Mouse (Mus musculus): ENCODE measurements at regions not wholly inside any gene's neighbourhood (a gene's known extent, or its start where the extent isn't known, plus 50 kb on each side); places are given as distances from the start of the nearest gene placed in this dataset.

DNA sequence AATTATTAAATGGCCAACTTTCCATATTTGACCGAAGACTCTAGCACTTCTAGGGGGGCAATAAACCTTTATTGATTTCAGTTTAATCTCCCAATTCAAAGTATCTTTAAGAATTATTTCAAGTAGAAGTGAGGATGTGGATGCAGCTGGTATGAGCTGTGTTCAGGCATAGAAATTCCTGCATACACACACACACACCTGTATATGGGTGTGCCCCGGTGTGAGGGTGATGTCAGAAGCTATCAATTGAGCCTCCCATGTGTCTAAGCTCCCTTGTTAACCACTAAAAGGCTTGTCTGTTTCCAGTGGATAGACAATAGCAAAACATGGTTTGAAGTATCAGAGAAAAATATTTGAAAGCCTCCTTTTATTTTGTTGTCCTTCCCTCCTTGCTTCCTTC is 114.3 kb downstream of the Foxa2 start:
- WGBS, result 86% methylated on average over 2 of the region's 2 CpGs
- H3K9ac ChIP-seq (replicated peaks; ENCODE audit: low read depth), result no peak overlapping the region

DNA sequence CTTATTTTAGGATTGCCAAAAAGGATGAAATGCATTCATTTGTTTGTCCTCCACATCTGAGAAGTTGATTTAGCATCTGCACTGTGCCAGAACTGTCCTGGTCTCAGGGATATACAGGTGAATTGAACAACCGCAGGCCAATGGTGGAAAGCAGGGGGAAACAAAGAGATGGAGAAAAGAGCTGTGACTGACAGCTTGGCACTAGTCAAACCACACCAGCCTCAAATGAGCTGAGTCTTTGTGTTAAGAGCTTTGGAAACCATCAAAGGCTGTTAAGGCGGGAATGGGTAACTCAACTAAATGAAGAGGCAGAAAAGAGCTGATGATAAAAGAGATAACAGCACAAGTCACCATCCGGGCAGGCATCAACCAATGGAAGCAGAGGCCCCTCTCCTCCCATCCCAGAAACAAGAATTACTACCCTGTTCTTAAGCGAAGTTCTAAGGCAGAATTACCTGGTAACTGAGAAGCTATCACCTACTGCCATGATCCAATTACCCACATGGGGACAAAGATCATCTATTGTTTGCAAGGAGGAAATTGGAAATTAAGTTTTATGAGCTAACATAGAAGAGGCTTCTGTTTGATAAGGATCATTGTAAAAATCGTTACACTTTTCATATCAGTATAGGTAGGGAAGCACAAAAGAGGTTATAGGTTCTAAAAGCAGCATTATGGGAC is 117.6 kb downstream of the Foxa2 start:
- no peak for ATAC-seq
- TF ChIP-seq CTCF (IDR thresholded peaks at IDR 0.05) (no peak), EP300 (IDR thresholded peaks at IDR 0.05) (no peak)
- WGBS, result 63% methylated on average over 5 of the region's 5 CpGs

More for the DNA sequence above, 114.3 kb downstream of the Foxa2 start:
- no peak overlapping the region for H3K4me3 ChIP-seq (ENCODE audit: low read depth, low read length)
- DNase-seq (ENCODE audit: low spot score) (no peak), ATAC-seq (no peak)
- H3K4me1 ChIP-seq (ENCODE audit: insufficient read depth, low read depth, low read length), result no peaks in the 10 kb centered on the region; the same call in 1 of the 2 replicates
- no peaks in the 10 kb centered on the region for H3K36me3 ChIP-seq (ENCODE audit: insufficient read depth, low read length)
- H3K4me2 ChIP-seq (replicated peaks; ENCODE audit: low read depth, low read length), result no peak overlapping the region
- no peaks in the 10 kb centered on the region for H3K27me3 ChIP-seq (replicated peaks; ENCODE audit: insufficient read depth, low read length)
- H3K27ac ChIP-seq (ENCODE audit: low read length), result no peak overlapping the region
- no peaks in the 10 kb centered on the region for H3K9me3 ChIP-seq (ENCODE audit: low read length)
- TF ChIP-seq EP300 (IDR thresholded peaks at IDR 0.05) (no peak), CTCF (IDR thresholded peaks at IDR 0.05) (no peak)

GRCm38 (mm10) chr2:147927792-147928670 is 118.7 kb downstream of the Foxa2 start:
- TF ChIP-seq CTCF (IDR thresholded peaks at IDR 0.05) (no peak), EP300 (IDR thresholded peaks at IDR 0.05) (peak; percentile 42; the same call in 1 of the 2 replicates)
- Histone ChIP-seq H3K4me1 (ENCODE audit: insufficient read depth, low read depth, low read length) (no peaks in the 10 kb centered on the region; the same call in 1 of the 2 replicates), H3K36me3 (ENCODE audit: insufficient read depth, low read length) (no peaks in the 10 kb centered on the region), H3K9ac (replicated peaks; ENCODE audit: low read depth) (no peak overlapping the region), H3K27me3 (replicated peaks; ENCODE audit: insufficient read depth, low read length) (no peaks in the 10 kb centered on the region), H3K4me2 (replicated peaks; ENCODE audit: low read depth, low read length) (no peak overlapping the region), H3K27ac (ENCODE audit: low read length) (0 out of 2 replicates have a peak overlapping the region, but pooled peaks have one; percentile 22), H3K4me3 (ENCODE audit: low read depth, low read length) (no peak overlapping the region), H3K9me3 (ENCODE audit: low read length) (no peaks in the 10 kb centered on the region)
- 22% methylated on average over 10 of the region's 10 CpGs for WGBS
- DNase-seq (ENCODE audit: low spot score), result peak; percentile 83
- peak; percentile 71 for ATAC-seq

More for the DNA sequence above, 117.6 kb downstream of the Foxa2 start:
- Histone ChIP-seq H3K27ac (ENCODE audit: low read length) (no peak overlapping the region), H3K36me3 (ENCODE audit: insufficient read depth, low read length) (no peaks in the 10 kb centered on the region), H3K4me1 (ENCODE audit: insufficient read depth, low read depth, low read length) (no peaks in the 10 kb centered on the region; the same call in 1 of the 2 replicates), H3K4me3 (ENCODE audit: low read depth, low read length) (no peak overlapping the region), H3K9ac (replicated peaks; ENCODE audit: low read depth) (no peak overlapping the region), H3K27me3 (replicated peaks; ENCODE audit: insufficient read depth, low read length) (no peaks in the 10 kb centered on the region), H3K9me3 (ENCODE audit: low read length) (no peaks in the 10 kb centered on the region), H3K4me2 (replicated peaks; ENCODE audit: low read depth, low read length) (no peak overlapping the region)
- DNase-seq (ENCODE audit: low spot score), result no peak

GRCm38 (mm10) chr2:147926861-147927260 is 119.9 kb downstream of the Foxa2 start:
- no peak overlapping the region for H3K4me3 ChIP-seq (ENCODE audit: low read depth, low read length)
- H3K4me2 ChIP-seq (replicated peaks; ENCODE audit: low read depth, low read length), result no peak overlapping the region
- no peaks in the 10 kb centered on the region; the same call in 1 of the 2 replicates for H3K4me1 ChIP-seq (ENCODE audit: insufficient read depth, low read depth, low read length)
- no peaks in the 10 kb centered on the region for H3K27me3 ChIP-seq (replicated peaks; ENCODE audit: insufficient read depth, low read length)
- DNase-seq (ENCODE audit: low spot score) (peak; percentile 87), ATAC-seq (peak; percentile 91)
- TF ChIP-seq EP300 (IDR thresholded peaks at IDR 0.05) (peak; percentile 92), CTCF (IDR thresholded peaks at IDR 0.05) (no peak)
- no peaks in the 10 kb centered on the region for H3K36me3 ChIP-seq (ENCODE audit: insufficient read depth, low read length)
- H3K27ac ChIP-seq (ENCODE audit: low read length), result no peak overlapping the region
- 39% methylated on average over 3 of the region's 3 CpGs for WGBS
- no peak overlapping the region for H3K9ac ChIP-seq (replicated peaks; ENCODE audit: low read depth)
- H3K9me3 ChIP-seq (ENCODE audit: low read length), result no peaks in the 10 kb centered on the region

- H3K9ac ChIP-seq (replicated peaks; ENCODE audit: low read depth), result no peak overlapping the region
- WGBS, result 62% methylated on average over 6 of the region's 6 CpGs
- no peaks in the 10 kb centered on the region for H3K36me3 ChIP-seq (ENCODE audit: insufficient read depth, low read length)
- no peak overlapping the region for H3K27ac ChIP-seq (ENCODE audit: low read length)
- no peak overlapping the region for H3K4me2 ChIP-seq (replicated peaks; ENCODE audit: low read depth, low read length)
- no peaks in the 10 kb centered on the region for H3K4me1 ChIP-seq (ENCODE audit: insufficient read depth, low read depth, low read length)
- H3K27me3 ChIP-seq (replicated peaks; ENCODE audit: insufficient read depth, low read length), result no peaks in the 10 kb centered on the region
- no peaks in the 10 kb centered on the region for H3K9me3 ChIP-seq (ENCODE audit: low read length)
- no peak for DNase-seq (ENCODE audit: low spot score)
- H3K4me3 ChIP-seq (ENCODE audit: low read depth, low read length), result no peak overlapping the region
- ATAC-seq, result no peak
- TF ChIP-seq CTCF (IDR thresholded peaks at IDR 0.05) (no peak), EP300 (IDR thresholded peaks at IDR 0.05) (no peak)
Observed at GRCm38 (mm10) chr2:147907341-147907740, 139.4 kb downstream of the Foxa2 start.
